Mouse (Mus musculus): ENCODE data around the gene Efhd1. TPM values are rescaled to one million over a fixed set of nuclear protein-coding genes. Genes with fewer than 3 reads are reported as not detected.

Gene Efhd1
- polyA plus RNA-seq, 1 experiment, result 483 TPM

DNA sequence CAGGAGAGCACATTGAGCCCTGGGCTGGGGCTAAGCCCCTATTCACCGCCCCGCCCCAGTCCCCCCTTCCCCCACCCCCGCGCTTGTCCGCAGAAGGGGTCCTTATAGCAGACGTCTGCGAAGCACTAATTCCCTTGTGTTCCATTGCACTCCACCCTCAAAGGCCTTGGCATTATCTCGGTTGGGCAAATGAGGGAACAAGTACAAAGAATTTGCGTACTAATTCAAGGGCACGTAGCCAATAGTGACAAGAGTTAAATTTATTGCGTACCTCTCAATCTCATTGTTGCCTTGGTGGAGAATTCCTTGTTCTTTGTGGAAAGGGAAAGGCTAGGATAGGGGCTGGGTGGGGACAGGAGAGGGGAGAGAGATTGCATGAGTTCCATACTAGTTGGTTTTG, 6.5 kb upstream of the Efhd1 start:
- peaks cover 7% of the 10 kb centered on the region for H3K4me1 ChIP-seq (ENCODE audit: control insufficient read depth, insufficient read depth, low read length)
- no peaks in the 10 kb centered on the region for H3K36me3 ChIP-seq (ENCODE audit: control insufficient read depth, insufficient read depth, low read length)
- H3K27ac ChIP-seq (ENCODE audit: control insufficient read depth, insufficient read depth, low read depth, low read length), result no peak overlapping the region
- no peak overlapping the region for H3K4me3 ChIP-seq (ENCODE audit: control insufficient read depth, low read depth, low read length)
- TF ChIP-seq POLR2A (IDR thresholded peaks at IDR 0.05; ENCODE audit: control insufficient read depth, low read depth, low read length) (no peak), CTCF (IDR thresholded peaks at IDR 0.05; ENCODE audit: control insufficient read depth, insufficient read depth, insufficient replicate concordance, low read depth, low read length) (no peak)
- no peaks in the 10 kb centered on the region for H3K27me3 ChIP-seq (ENCODE audit: control insufficient read depth, insufficient read depth, low read length)

DNA sequence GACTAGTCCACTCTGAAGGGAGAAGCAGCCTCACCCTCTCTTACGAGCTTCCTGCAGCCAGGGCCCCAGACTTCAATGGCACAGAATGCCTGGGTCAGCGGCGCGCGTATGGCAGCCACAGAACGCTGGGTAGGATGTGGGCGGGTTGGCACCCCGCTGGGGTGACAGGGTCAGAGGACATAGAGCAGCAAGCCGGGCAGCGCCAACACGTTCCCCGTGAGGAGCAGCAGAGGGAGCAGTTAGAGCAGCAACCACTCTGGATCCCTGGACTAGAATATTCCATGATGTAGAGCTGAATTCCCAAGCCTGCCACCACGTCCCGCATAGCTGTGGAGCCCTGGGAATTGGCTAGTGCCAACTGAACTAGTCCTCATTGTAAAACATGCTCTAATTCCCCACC, 5.7 kb upstream of the Efhd1 start:
- no peaks in the 10 kb centered on the region for H3K27me3 ChIP-seq (ENCODE audit: control insufficient read depth, insufficient read depth, low read length)

DNA sequence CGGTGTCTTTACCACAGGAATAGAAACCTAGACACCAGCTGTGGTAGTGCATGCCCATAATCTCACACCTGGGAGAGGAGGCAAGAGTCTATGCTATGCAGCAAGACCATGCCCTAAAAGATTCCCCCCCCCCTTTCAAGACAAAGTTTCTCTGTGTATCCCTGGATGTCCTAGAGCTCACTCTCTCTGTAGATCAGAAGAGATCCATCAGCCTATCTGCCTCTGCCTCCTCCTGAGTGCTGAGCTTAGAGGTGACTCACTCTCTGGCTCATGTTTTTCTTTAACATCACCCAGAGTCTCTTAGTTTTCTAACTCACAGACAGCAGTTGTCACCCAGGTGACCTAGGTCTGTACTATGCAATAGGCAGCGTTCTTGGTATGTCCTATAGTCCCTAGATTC, 4.8 kb upstream of the Efhd1 start:
- H3K27me3 ChIP-seq (ENCODE audit: control insufficient read depth, insufficient read depth, low read length), result no peaks in the 10 kb centered on the region
- H3K36me3 ChIP-seq (ENCODE audit: control insufficient read depth, insufficient read depth, low read length), result no peaks in the 10 kb centered on the region
- H3K4me1 ChIP-seq (ENCODE audit: control insufficient read depth, insufficient read depth, low read length), result peaks cover 16% of the 10 kb centered on the region
- no peak overlapping the region for H3K27ac ChIP-seq (ENCODE audit: control insufficient read depth, insufficient read depth, low read depth, low read length)
- TF ChIP-seq CTCF (IDR thresholded peaks at IDR 0.05; ENCODE audit: control insufficient read depth, insufficient read depth, insufficient replicate concordance, low read depth, low read length) (no peak), POLR2A (IDR thresholded peaks at IDR 0.05; ENCODE audit: control insufficient read depth, low read depth, low read length) (no peak)
- no peak overlapping the region for H3K4me3 ChIP-seq (ENCODE audit: control insufficient read depth, low read depth, low read length)

More for the DNA sequence above, 5.7 kb upstream of the Efhd1 start:
- no peak overlapping the region for H3K4me3 ChIP-seq (ENCODE audit: control insufficient read depth, low read depth, low read length)
- no peak overlapping the region for H3K27ac ChIP-seq (ENCODE audit: control insufficient read depth, insufficient read depth, low read depth, low read length)
- peak; percentile 44; the same call in 1 of the 2 replicates for TF ChIP-seq CTCF (IDR thresholded peaks at IDR 0.05; ENCODE audit: control insufficient read depth, insufficient read depth, insufficient replicate concordance, low read depth, low read length)
- no peak for TF ChIP-seq POLR2A (IDR thresholded peaks at IDR 0.05; ENCODE audit: control insufficient read depth, low read depth, low read length)
- no peaks in the 10 kb centered on the region for H3K36me3 ChIP-seq (ENCODE audit: control insufficient read depth, insufficient read depth, low read length)
- peaks cover 12% of the 10 kb centered on the region for H3K4me1 ChIP-seq (ENCODE audit: control insufficient read depth, insufficient read depth, low read length)

DNA sequence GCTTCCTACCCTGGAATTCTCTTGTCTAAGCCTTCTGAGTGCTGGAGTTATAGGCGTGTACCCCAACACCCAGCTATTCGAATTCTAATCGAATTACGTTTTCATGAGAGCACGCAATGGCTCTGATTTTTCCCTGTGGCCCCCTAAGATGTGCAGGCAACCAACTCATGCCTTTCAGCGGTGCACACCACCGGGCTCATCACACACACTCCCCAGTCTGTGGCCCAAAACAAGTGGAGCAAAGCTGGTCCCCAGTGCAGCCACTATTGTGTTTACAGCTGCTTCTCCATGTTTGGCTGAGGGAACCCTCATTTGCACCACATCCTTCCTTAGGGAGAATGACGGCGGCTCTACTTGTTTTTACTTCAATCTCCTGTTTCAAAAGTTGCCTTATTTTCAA, 906 bp upstream of the Efhd1 start:
- Histone ChIP-seq H3K27me3 (ENCODE audit: control insufficient read depth, insufficient read depth, low read length) (no peaks in the 10 kb centered on the region), H3K4me3 (ENCODE audit: control insufficient read depth, low read depth, low read length) (peak overlapping the region; percentile 69), H3K36me3 (ENCODE audit: control insufficient read depth, insufficient read depth, low read length) (no peaks in the 10 kb centered on the region), H3K4me1 (ENCODE audit: control insufficient read depth, insufficient read depth, low read length) (peaks cover 27% of the 10 kb centered on the region), H3K27ac (ENCODE audit: control insufficient read depth, insufficient read depth, low read depth, low read length) (no peak overlapping the region; the same call in 1 of the 2 replicates)
- TF ChIP-seq CTCF (IDR thresholded peaks at IDR 0.05; ENCODE audit: control insufficient read depth, insufficient read depth, insufficient replicate concordance, low read depth, low read length) (no peak), POLR2A (IDR thresholded peaks at IDR 0.05; ENCODE audit: control insufficient read depth, low read depth, low read length) (no peak)

DNA sequence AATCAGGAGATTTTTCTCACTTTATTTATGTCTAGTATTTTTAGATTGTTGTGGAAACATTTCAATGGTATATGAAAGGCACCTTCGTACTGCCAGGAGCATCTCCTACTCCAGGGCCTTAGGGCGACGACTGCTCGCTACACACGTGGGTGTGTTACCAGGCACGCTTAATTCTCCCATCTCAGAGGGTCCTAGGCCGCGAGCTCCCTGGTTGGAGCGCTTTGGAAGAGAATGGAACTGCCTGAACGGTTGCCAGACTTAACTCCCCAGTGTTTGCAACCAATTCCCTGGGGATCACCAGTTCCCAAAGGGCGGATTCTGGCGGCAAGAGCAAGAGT, 398 bp upstream of the Efhd1 start:
- H3K27me3 ChIP-seq (ENCODE audit: control insufficient read depth, insufficient read depth, low read length), result no peaks in the 10 kb centered on the region
- TF ChIP-seq POLR2A (IDR thresholded peaks at IDR 0.05; ENCODE audit: control insufficient read depth, low read depth, low read length) (no peak), CTCF (IDR thresholded peaks at IDR 0.05; ENCODE audit: control insufficient read depth, insufficient read depth, insufficient replicate concordance, low read depth, low read length) (no peak)
- no peaks in the 10 kb centered on the region for H3K36me3 ChIP-seq (ENCODE audit: control insufficient read depth, insufficient read depth, low read length)
- peak overlapping the region; percentile 80 for H3K4me3 ChIP-seq (ENCODE audit: control insufficient read depth, low read depth, low read length)
- H3K27ac ChIP-seq (ENCODE audit: control insufficient read depth, insufficient read depth, low read depth, low read length), result peak overlapping the region; percentile 96
- peaks cover 23% of the 10 kb centered on the region for H3K4me1 ChIP-seq (ENCODE audit: control insufficient read depth, insufficient read depth, low read length)

DNA sequence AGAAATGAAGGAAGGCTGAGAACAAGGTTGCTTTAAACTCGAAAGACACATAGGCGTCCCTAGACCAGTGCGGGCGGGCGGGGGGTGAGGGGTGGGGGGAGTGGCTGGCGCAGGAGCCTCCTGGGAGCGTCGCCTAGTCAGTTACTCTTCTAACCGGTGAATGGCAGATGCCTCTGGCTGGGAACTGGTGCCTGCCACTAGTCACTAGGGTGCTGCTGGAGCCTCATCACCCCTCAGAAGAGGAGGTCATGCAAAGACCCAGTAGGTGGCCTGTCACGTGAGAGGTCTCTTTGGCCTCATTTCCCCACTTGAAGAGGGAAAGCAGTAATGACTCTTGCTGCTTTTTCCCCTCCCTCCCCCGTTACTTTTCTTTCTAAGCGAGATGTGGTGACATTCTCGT, 1.0 kb downstream of the Efhd1 start:
- peaks cover 23% of the 10 kb centered on the region for H3K4me1 ChIP-seq (ENCODE audit: control insufficient read depth, insufficient read depth, low read length)
- TF ChIP-seq CTCF (IDR thresholded peaks at IDR 0.05; ENCODE audit: control insufficient read depth, insufficient read depth, insufficient replicate concordance, low read depth, low read length), result no peak
- no peak for TF ChIP-seq POLR2A (IDR thresholded peaks at IDR 0.05; ENCODE audit: control insufficient read depth, low read depth, low read length)
- peak overlapping the region; percentile 70 for H3K27ac ChIP-seq (ENCODE audit: control insufficient read depth, insufficient read depth, low read depth, low read length)
- no peaks in the 10 kb centered on the region for H3K36me3 ChIP-seq (ENCODE audit: control insufficient read depth, insufficient read depth, low read length)
- H3K27me3 ChIP-seq (ENCODE audit: control insufficient read depth, insufficient read depth, low read length), result no peaks in the 10 kb centered on the region
- H3K4me3 ChIP-seq (ENCODE audit: control insufficient read depth, low read depth, low read length), result peak overlapping the region; percentile 80

DNA sequence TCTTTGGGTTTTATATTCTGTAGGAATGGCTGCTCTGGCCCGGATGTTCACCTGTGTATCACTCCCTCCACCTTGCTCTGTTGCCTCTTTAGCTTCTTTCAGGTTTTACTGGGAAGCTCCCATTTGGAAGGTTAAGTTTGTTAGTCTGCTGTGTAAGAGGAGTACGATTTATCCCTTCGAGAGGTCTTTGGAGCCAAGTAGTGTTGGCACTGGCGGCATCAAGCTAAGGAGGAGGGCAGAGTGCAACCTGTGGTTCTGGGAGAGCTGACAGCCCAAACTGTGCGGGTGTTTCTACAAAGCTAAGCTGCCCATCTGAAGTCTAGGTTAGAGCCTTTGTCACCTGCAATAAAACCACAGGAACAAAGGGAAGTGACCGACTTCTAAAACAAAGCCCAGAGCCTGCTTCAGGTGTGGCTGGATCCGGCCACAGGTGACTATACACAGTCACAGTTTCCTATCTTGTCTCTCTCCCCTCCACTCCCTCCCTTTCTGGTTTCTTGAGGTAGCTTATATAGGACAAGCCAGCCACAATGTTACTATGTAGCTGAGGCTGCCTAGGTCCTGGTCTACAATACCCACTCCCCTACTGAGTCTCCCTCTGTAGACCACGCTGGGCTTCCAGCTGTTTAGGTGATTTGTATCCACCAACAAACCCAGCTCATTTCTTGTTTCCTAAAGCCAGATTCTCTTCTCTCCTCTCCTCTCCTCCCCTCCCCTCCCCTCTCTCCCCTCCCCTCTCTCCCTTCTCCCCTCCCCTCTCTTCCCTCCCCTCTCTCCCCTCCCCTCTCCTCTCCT, 2.3 kb downstream of the Efhd1 start:
- Histone ChIP-seq H3K27ac (ENCODE audit: control insufficient read depth, insufficient read depth, low read depth, low read length) (no peak overlapping the region), H3K4me3 (ENCODE audit: control insufficient read depth, low read depth, low read length) (peak overlapping the region; percentile 80), H3K4me1 (ENCODE audit: control insufficient read depth, insufficient read depth, low read length) (peaks cover 26% of the 10 kb centered on the region), H3K27me3 (ENCODE audit: control insufficient read depth, insufficient read depth, low read length) (no peaks in the 10 kb centered on the region), H3K36me3 (ENCODE audit: control insufficient read depth, insufficient read depth, low read length) (no peaks in the 10 kb centered on the region)
- no peak for TF ChIP-seq CTCF (IDR thresholded peaks at IDR 0.05; ENCODE audit: control insufficient read depth, insufficient read depth, insufficient replicate concordance, low read depth, low read length)

Measured in testis, adult 2 months (tissue).